Mouse (Mus musculus): ENCODE data around the gene Cdkn2d.

DNA sequence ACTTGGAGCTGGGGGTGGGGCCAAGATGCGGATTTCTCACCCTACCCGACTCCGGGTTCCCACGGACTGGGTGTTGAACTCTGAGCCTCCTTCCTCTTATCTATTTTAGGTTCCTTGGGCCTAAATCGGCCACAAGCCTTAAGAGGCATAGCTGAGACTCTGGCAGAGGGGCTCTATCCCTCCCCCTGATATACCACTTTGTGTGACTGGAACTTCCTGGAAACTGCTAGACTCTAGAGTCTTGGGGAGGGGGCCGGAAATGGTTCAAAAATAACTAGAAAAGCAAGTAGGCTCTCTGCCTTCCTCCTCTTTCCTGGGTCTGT lies 30.3 kb upstream of the Cdkn2d start:
- no peak for TF ChIP-seq CTCF (IDR thresholded peaks at IDR 0.05; ENCODE audit: insufficient read depth, low read length)
- 0 out of 2 replicates have a peak, but pooled peaks have one; percentile 1 for TF ChIP-seq POLR2A (IDR thresholded peaks at IDR 0.05; ENCODE audit: borderline replicate concordance, extremely low read depth, low read depth, low read length)

Data from lung, adult 2 months (tissue).